Mouse (Mus musculus): ENCODE results near the gene Gm5741. TPM values are rescaled to one million over a fixed set of nuclear protein-coding genes. Genes with fewer than 3 reads are reported as not detected.

Gene Gm5741
- total RNA-seq, 2 experiments from 2014 or later: not detected

- DNase-seq: peak; percentile 34 to 42
- intact Hi-C loops (cut with DNase I): loop anchor here (1.0 to 2.0 kb wide), 2 partner anchors 43 to 96 kb away; no protein-coding TSS in a partner anchor
Observed at GRCm38 (mm10) chr8:85076001-85076400, 8.2 kb upstream of the Gm5741 start.

- intact Hi-C loops (cut with DNase I): no loop called here
- DNase-seq: no peak
Observed at GRCm38 (mm10) chr8:85074617-85075016, 6.8 kb upstream of the Gm5741 start.

GRCm38 (mm10) chr8:85074167-85074566, 6.4 kb upstream of the Gm5741 start:
- intact Hi-C loops (cut with DNase I): no loop called here
- DNase-seq: no peak

GRCm38 (mm10) chr8:85073041-85073612, 5.3 kb upstream of the Gm5741 start:
- intact Hi-C loops (cut with DNase I): no loop called here
- no peak for DNase-seq

GRCm38 (mm10) chr8:85072364-85072929, 4.7 kb upstream of the Gm5741 start:
- intact Hi-C loops (cut with DNase I): no loop called here
- no peak for DNase-seq

- intact Hi-C loops (cut with DNase I): no loop called here
- DNase-seq: peak; percentile 89 to 92
Observed at GRCm38 (mm10) chr8:85071514-85072281, 3.9 kb upstream of the Gm5741 start, which contains the start of gene Dhps. Dhps (plus strand) TSS chr8:85071757.

GRCm38 (mm10) chr8:85071041-85071440, 3.3 kb upstream of the Gm5741 start:
- DNase-seq: no peak
- intact Hi-C loops (cut with DNase I): no loop called here

GRCm38 (mm10) chr8:85067155-85067554, 627 bp downstream of the Gm5741 start:
- intact Hi-C loops (cut with DNase I): no loop called here
- DNase-seq: no peak

GRCm38 (mm10) chr8:85065213-85065612, 2.6 kb downstream of the Gm5741 start:
- no peak for DNase-seq
- intact Hi-C loops (cut with DNase I): no loop called here

GRCm38 (mm10) chr8:85062603-85063002, 5.2 kb downstream of the Gm5741 start:
- intact Hi-C loops (cut with DNase I): no loop called here

GRCm38 (mm10) chr8:85059879-85060616, 7.7 kb downstream of the Gm5741 start, which contains the start of gene Fbxw9:
Fbxw9 (plus strand) TSS chr8:85060055.
- intact Hi-C loops (cut with DNase I): loop anchor here (2.0 kb wide), 1 partner anchor 23 kb away; the partner anchor contains the start of gene Tnpo2
- DNase-seq: peak; percentile 85 to 88

More at GRCm38 (mm10) chr8:85062603-85063002, 5.2 kb downstream of the Gm5741 start:
- DNase-seq: no peak

- intact Hi-C loops (cut with DNase I): no loop called here
- DNase-seq: no peak
Observed at GRCm38 (mm10) chr8:85057367-85057766, 10.4 kb downstream of the Gm5741 start.

GRCm38 (mm10) chr8:85043619-85044018, 24.2 kb downstream of the Gm5741 start:
- DNase-seq: no peak
- intact Hi-C loops (cut with DNase I): no loop called here

GRCm38 (mm10) chr8:85037681-85038531, 29.9 kb downstream of the Gm5741 start:
- DNase-seq: peak; percentile 48 to 59
- intact Hi-C loops (cut with DNase I): loop anchor here (2.0 kb wide), 1 partner anchor 23 kb away; the partner anchor contains the start of gene Fbxw9

- no peak for DNase-seq
- intact Hi-C loops (cut with DNase I): loop anchor here (2.0 kb wide), 1 partner anchor 23 kb away; the partner anchor contains the start of gene Fbxw9
Observed at GRCm38 (mm10) chr8:85037366-85037680, 30.5 kb downstream of the Gm5741 start.

- intact Hi-C loops (cut with DNase I): loop anchor here (2.0 kb wide), 1 partner anchor 24 kb away; the partner anchor contains the start of gene Fbxw9
- peak; percentile 85 to 86 for DNase-seq
Observed at GRCm38 (mm10) chr8:85036718-85037365, 30.9 kb downstream of the Gm5741 start, which contains the start of gene Tnpo2. Tnpo2 (plus strand) TSS chr8:85036915.

- DNase-seq: no peak
- intact Hi-C loops (cut with DNase I): loop anchor here (2.0 kb wide), 1 partner anchor 24 kb away; the partner anchor contains the start of gene Fbxw9
Observed at GRCm38 (mm10) chr8:85036381-85036717, 31.4 kb downstream of the Gm5741 start.

- intact Hi-C loops (cut with DNase I): loop anchor here (2.0 kb wide), 1 partner anchor 25 kb away; the partner anchor contains the start of gene Fbxw9
- DNase-seq: peak; percentile 21 to 26
Observed at GRCm38 (mm10) chr8:85035728-85036310, 32.0 kb downstream of the Gm5741 start.

Measured in heart, postnatal 36 days (tissue).